Mouse (Mus musculus) liver, embryonic 11.5 days (tissue): ENCODE measurements at regions not wholly inside any gene's neighbourhood (a gene's known extent, or its start where the extent isn't known, plus 50 kb on each side); places are given as distances from the start of the nearest gene placed in this dataset.

Source experiments
- ATAC-seq: fragments of 200-750 bp; cut with Nextera tagmentation; replicated peaks from 2 replicates; pipeline ENCODE4 v1.8.0; 2017; ENCODE audit warnings: moderate number of reproducible peaks, mild to moderate bottlenecking, moderate TSS enrichment, moderate library complexity; ENCODE audit not compliant: low FRiP score
- DNase-seq: peaks from one replicate; pipeline ENCODE4 v3.0.0-alpha.2; 2017; ENCODE audit warnings: low spot score
- H3K27ac ChIP-seq: fragments of 300-500 bp; sonication (generic); 2 replicates; pipeline ENCODE4 v1.5.1; 2014; ENCODE audit warnings: mild to moderate bottlenecking, low read depth, low read length, control low read depth
- H3K27me3 ChIP-seq: fragments of 300-500 bp; sonication (generic); replicated peaks from 2 replicates; pipeline ENCODE4 v1.6.1; 2014; ENCODE audit warnings: low read length, mixed read lengths; ENCODE audit not compliant: control insufficient read depth, insufficient read depth
- H3K36me3 ChIP-seq: fragments of 300-500 bp; sonication (generic); 2 replicates; pipeline ENCODE4 v1.6.1; 2014; ENCODE audit warnings: mild to moderate bottlenecking, low read length, moderate library complexity, mixed read lengths; ENCODE audit not compliant: control insufficient read depth, insufficient read depth
- H3K4me1 ChIP-seq: fragments of 300-500 bp; sonication (generic); replicated peaks from 2 replicates; pipeline ENCODE4 v1.6.1; 2014; ENCODE audit warnings: low read length, mixed read lengths; ENCODE audit not compliant: control insufficient read depth, insufficient read depth
- H3K4me2 ChIP-seq: fragments of 300-500 bp; sonication (generic); 2 replicates; pipeline ENCODE4 v1.6.1; 2014; ENCODE audit warnings: mild to moderate bottlenecking, control low read depth, moderate library complexity
- H3K4me3 ChIP-seq: fragments of 300-500 bp; sonication (generic); 2 replicates; pipeline ENCODE4 v1.5.1; 2014; ENCODE audit warnings: low read depth, low read length, control low read depth
- H3K9ac ChIP-seq: fragments of 300-500 bp; sonication (generic); 2 replicates; pipeline ENCODE4 v1.6.1; 2014; ENCODE audit warnings: low read depth, low read length, control low read depth
- H3K9me3 ChIP-seq: fragments of 300-500 bp; sonication (generic); 2 replicates; pipeline ENCODE4 v1.6.1; 2016; ENCODE audit warnings: low read length, inconsistent platforms, mixed read lengths; ENCODE audit not compliant: control insufficient read depth
- WGBS: fragments of 180-500 bp; shearing (Covaris S2); extraction: QIAGEN DNeasy Blood & Tissue Kit; methylation state at CpG from one replicate; pipeline ENCODE4 v1.1.7; 2014; 5-methylcytosine and 5-hydroxymethylcytosine counted together

- H3K4me1 ChIP-seq: no peaks in the 10 kb centered on the region
- no peaks in the 10 kb centered on the region for H3K9me3 ChIP-seq
- H3K36me3 ChIP-seq: no peaks in the 10 kb centered on the region
- H3K9ac ChIP-seq: no peak overlapping the region
- H3K4me2 ChIP-seq: no peak overlapping the region
- H3K27me3 ChIP-seq: no peaks in the 10 kb centered on the region
- no peak for ATAC-seq
- no peak overlapping the region for H3K27ac ChIP-seq
- no peak overlapping the region for H3K4me3 ChIP-seq
- DNase-seq: no peak
- WGBS: 84% methylated on average over 7 of the region's 7 CpGs
These were observed 304.9 kb upstream of the Fam92a start for GRCm38 (mm10) chr4:12476717-12477116.

- H3K27ac ChIP-seq: no peak overlapping the region
- WGBS: 72% methylated on average over 4 of the region's 4 CpGs
- ATAC-seq (no peak), DNase-seq (no peak)
- H3K27me3 ChIP-seq: no peaks in the 10 kb centered on the region
- no peak overlapping the region for H3K4me2 ChIP-seq
- no peak overlapping the region for H3K9ac ChIP-seq
- H3K36me3 ChIP-seq: no peaks in the 10 kb centered on the region
- H3K4me1 ChIP-seq: no peaks in the 10 kb centered on the region
- no peaks in the 10 kb centered on the region for H3K9me3 ChIP-seq
- H3K4me3 ChIP-seq: no peak overlapping the region
These were observed 303.3 kb upstream of the Fam92a start for GRCm38 (mm10) chr4:12474981-12475568.

GRCm38 (mm10) chr4:12474421-12474820, 302.6 kb upstream of the Fam92a start:
- ATAC-seq: no peak
- no peak overlapping the region for H3K4me3 ChIP-seq
- DNase-seq: no peak
- no peaks in the 10 kb centered on the region for H3K4me1 ChIP-seq
- H3K27me3 ChIP-seq: no peaks in the 10 kb centered on the region
- H3K36me3 ChIP-seq: no peaks in the 10 kb centered on the region
- H3K9ac ChIP-seq: no peak overlapping the region
- no peak overlapping the region for H3K27ac ChIP-seq
- no peaks in the 10 kb centered on the region for H3K9me3 ChIP-seq
- H3K4me2 ChIP-seq: no peak overlapping the region
- 35% methylated on average over 1 of the region's 1 CpGs for WGBS

GRCm38 (mm10) chr4:12461701-12462100, 289.9 kb upstream of the Fam92a start:
- no peak overlapping the region for H3K27ac ChIP-seq
- ATAC-seq (no peak), DNase-seq (no peak)
- no peaks in the 10 kb centered on the region for H3K4me1 ChIP-seq
- WGBS: 68% methylated on average over 2 of the region's 2 CpGs
- H3K9ac ChIP-seq: no peak overlapping the region
- H3K4me3 ChIP-seq: no peak overlapping the region
- H3K36me3 ChIP-seq: no peaks in the 10 kb centered on the region
- H3K27me3 ChIP-seq: no peaks in the 10 kb centered on the region
- H3K4me2 ChIP-seq: no peak overlapping the region
- H3K9me3 ChIP-seq: no peaks in the 10 kb centered on the region

- DNase-seq: no peak
- Histone ChIP-seq H3K27me3 (no peaks in the 10 kb centered on the region), H3K4me3 (no peak overlapping the region), H3K4me2 (no peak overlapping the region), H3K9ac (no peak overlapping the region), H3K4me1 (no peaks in the 10 kb centered on the region), H3K27ac (no peak overlapping the region), H3K9me3 (no peaks in the 10 kb centered on the region), H3K36me3 (no peaks in the 10 kb centered on the region)
- 69% methylated on average over 4 of the region's 4 CpGs for WGBS
- no peak for ATAC-seq
These were observed 289.4 kb upstream of the Fam92a start for GRCm38 (mm10) chr4:12461251-12461650.

DNA sequence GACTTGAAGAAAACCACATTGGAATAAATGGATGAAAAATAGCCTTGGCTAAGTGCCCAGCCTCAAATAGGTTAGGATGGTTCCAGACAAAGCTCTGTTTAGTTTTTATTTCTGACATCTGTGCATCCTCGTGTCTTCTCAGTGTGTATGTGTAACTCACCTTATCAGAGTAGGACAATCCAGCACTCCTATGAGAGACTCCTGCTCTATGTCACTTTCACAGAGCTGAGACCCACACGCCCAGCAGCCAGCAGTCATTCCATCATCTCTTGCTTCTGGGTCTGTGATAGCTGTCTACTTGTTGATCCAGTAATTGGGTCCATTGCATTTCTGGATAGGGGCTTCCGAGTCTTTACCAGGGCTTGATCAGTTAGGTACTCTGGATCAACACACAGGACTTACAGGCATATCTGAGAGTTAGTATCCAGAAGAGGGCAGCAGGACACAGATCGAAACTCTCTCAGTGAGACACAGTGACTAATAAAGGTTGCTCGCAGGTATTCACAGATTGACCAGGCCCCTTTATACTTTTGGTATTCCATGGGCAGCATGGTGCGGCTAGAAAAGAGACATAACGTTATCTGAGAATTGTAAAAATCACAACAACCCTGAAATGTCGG, 286.3 kb upstream of the Fam92a start:
- no peaks in the 10 kb centered on the region for H3K9me3 ChIP-seq
- DNase-seq: no peak
- no peaks in the 10 kb centered on the region for H3K27me3 ChIP-seq
- no peak overlapping the region for H3K4me3 ChIP-seq
- no peaks in the 10 kb centered on the region for H3K4me1 ChIP-seq
- no peak for ATAC-seq
- H3K36me3 ChIP-seq: no peaks in the 10 kb centered on the region
- no peak overlapping the region for H3K9ac ChIP-seq
- no peak overlapping the region for H3K4me2 ChIP-seq
- 73% methylated on average over 8 of the region's 8 CpGs for WGBS
- H3K27ac ChIP-seq: no peak overlapping the region

DNA sequence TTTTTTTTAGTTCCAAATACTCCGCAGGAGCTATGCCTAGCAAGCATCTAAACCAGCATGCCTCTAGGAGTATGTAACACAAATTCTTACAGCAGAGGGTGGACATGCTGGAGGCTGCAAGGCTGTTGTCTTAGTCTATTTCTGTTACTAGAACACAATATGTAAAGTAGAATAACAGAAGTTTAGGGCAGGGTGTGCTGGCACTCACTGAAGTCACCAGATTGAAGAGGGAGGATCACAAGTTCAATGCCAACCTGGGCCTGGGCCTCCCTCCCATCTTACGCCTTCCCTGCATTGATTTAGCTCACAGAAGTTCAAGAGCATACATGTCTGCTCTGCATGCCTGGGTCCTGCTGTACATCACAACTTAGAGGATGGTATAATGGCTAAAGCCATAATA, 280.3 kb upstream of the Fam92a start:
- no peaks in the 10 kb centered on the region for H3K9me3 ChIP-seq
- no peak for DNase-seq
- H3K4me3 ChIP-seq: no peak overlapping the region
- 77% methylated on average over 2 of the region's 2 CpGs for WGBS
- H3K9ac ChIP-seq: no peak overlapping the region
- H3K27me3 ChIP-seq: no peaks in the 10 kb centered on the region
- H3K27ac ChIP-seq: no peak overlapping the region
- H3K4me2 ChIP-seq: no peak overlapping the region
- H3K36me3 ChIP-seq: no peaks in the 10 kb centered on the region
- no peak for ATAC-seq
- no peaks in the 10 kb centered on the region for H3K4me1 ChIP-seq

DNA sequence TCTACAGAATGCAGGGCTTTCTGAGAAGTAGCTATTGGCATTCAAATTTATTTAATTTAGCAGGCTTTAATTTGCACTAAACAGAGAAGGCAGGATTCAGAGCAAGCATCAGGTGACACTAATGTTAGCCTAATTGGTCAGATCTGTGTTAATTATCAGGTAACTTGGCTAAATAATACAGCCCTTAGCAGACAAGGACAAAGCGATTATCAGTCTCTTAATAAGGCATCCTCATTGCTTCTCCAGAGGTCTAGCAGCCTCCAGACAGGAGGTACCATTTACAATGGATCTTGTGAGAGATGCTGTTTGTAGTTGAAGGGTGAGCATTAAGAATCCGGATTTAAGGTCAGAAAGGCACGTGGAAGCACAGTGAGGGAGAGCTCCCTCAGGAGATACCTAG, 253.7 kb upstream of the Fam92a start:
- no peak overlapping the region for H3K9ac ChIP-seq
- H3K4me1 ChIP-seq: no peaks in the 10 kb centered on the region
- H3K4me3 ChIP-seq: no peak overlapping the region
- ATAC-seq: no peak
- no peak for DNase-seq
- no peaks in the 10 kb centered on the region for H3K9me3 ChIP-seq
- 58% methylated on average over 3 of the region's 3 CpGs for WGBS
- no peaks in the 10 kb centered on the region for H3K27me3 ChIP-seq
- H3K4me2 ChIP-seq: no peak overlapping the region
- H3K27ac ChIP-seq: no peak overlapping the region
- H3K36me3 ChIP-seq: no peaks in the 10 kb centered on the region

GRCm38 (mm10) chr4:12421628-12422319, 250.0 kb upstream of the Fam92a start:
- H3K36me3 ChIP-seq: no peaks in the 10 kb centered on the region
- no peaks in the 10 kb centered on the region for H3K9me3 ChIP-seq
- no peak overlapping the region for H3K4me2 ChIP-seq
- no peak overlapping the region for H3K27ac ChIP-seq
- H3K27me3 ChIP-seq: no peaks in the 10 kb centered on the region
- 84% methylated on average over 16 of the region's 16 CpGs for WGBS
- no peak overlapping the region for H3K9ac ChIP-seq
- ATAC-seq (no peak), DNase-seq (no peak)
- no peak overlapping the region for H3K4me3 ChIP-seq
- no peaks in the 10 kb centered on the region for H3K4me1 ChIP-seq
